Mouse (Mus musculus) adrenal gland, postnatal 36 days (tissue): ENCODE results near the gene Gm3618. TPM values are rescaled to one million over a fixed set of nuclear protein-coding genes. Genes with fewer than 3 reads are reported as not detected.
"Not testable (repeated sequence)": the region's sequence is repeated elsewhere in the genome, so short reads cannot be mapped to it uniquely, and the experiment has no call there.

Source experiments
- DNase-seq, 2 experiments: peaks; one replicate each; pipeline ENCODE4 v3.0.0; 2021; ENCODE audit warnings: mixed read lengths in 1 of 2
- long read RNA-seq, 2 experiments: library from polyadenylated mRNA; stranded (forward); transcript quantifications; one replicate each; pipeline ENCODE4 v2.0.0; 2021; ENCODE audit warnings: borderline sequencing depth in 2 of 2
- total RNA-seq, 2 experiments: library from RNA; stranded (reverse); gene quantifications; 2 replicates each; pipeline ENCODE4 v1.2.3; 2021

The Gm3618 gene
- total RNA-seq = not detected
- long read RNA-seq, experiment 1 = 0 reads
- long read RNA-seq, experiment 2 = 0 reads

DNA sequence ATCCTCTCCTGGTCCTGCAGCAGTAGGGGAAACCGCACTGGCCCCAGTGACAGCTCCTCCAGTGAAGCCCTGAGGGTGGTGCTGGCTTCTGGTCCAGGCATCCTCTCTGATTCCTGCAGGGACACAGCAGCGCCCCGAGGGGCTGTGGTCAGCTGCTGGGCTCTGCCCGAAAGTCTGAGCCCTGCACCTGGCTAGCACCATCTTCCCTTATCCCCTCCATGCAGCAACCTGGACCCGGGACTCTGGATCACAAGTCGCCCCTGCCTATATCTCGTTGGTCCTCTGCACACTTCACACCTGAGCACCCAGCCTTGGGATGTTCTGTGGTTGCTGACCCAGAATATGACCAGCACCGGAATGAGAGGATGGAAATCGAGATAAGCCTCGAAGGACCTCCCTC, at the start of gene Gm3618:
TSS of gene Gm3618 (minus strand) at position 101 of the 400 bp plus-strand sequence.
- not testable (repeated sequence) for DNase-seq

DNA sequence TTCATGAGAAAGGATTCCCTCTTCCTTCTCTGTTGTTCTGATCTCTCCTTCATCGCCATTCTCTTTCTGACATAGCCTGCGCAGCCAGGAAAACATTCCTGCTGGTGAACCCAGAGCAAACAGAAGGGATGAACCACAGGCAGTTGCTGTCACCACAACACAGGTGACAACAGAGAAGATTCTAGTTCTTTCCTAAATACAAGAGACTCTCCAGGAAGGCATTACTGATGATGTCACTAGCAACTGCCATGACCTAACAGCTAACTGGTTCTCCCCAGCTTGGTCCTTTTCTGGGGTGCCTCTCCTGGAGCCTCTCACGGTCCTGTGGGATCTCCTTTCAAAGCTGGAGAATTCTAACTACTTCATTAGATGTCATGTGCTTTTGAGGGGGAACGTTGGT, 46.7 kb upstream of the Gm3618 start, which contains the start of gene Gm16440:
TSS of gene Gm16440 (minus strand) at position 101 of the 400 bp plus-strand sequence.
- DNase-seq = not testable (repeated sequence)

DNA sequence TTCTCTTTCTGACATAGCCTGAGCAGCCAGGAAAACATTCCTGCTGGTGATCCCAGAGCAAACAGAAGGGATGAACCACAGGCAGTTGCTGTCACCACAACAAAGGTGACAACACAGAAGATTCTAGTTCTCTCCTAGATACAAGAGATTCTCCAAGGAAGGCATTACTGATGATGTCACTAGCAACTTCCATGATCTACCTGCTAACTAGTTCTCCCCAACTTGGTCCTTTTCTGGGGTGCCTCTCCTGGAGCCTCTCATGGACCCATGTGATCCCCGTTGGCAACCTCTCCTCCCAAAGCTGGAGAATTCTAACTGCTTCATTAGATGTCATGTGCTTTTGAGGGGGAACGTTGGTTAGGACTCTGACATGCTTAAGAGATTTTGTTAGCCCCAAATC, 38.7 kb downstream of the Gm3618 start, which contains the start of gene Gm21103:
TSS of gene Gm21103 (minus strand) at position 101 of the 400 bp plus-strand sequence.
- not testable (repeated sequence) for DNase-seq

DNA sequence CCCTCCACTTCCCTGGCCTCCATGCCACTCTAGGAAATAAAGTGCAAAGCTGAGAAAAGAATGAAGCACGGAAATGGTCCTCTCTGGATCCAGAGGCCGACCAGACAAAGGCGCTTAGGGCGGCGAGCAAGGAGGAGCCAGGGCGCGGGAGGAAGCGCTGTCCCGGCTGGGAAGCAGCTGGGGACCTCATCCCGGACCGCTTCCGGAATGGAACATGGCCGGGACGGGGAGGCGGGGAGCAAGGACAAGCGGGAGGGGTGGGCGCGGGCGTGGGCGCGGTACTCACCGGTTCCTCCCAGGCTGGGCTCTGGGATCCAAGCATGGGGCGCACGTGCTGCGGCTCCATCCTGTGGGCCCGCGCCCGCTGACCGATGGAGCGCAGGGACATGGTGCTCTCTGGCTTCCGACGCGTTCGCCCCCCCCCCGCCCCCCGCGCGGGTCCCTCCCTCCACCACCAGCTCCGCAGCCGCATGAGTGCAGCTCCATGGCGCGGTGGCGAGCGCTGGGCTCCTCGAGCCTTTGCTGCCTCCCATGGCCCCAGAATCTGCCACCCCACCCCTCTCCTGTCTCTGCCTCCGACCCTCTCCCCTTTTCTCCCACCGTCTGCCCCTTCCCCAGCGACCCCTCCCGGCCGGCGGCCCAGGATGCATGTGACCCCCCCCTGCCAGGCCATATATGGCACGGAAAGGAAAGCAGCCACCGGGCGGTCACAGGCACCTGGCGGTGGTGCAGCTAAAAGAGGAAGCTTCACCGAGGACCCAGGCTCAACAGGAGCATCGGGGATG, 56.4 kb downstream of the Gm3618 start, which contains the start of gene Gm3411:
TSS of gene Gm3411 (minus strand) at position 320 of the 785 bp plus-strand sequence.
- DNase-seq = peak; percentile 32 to 40

Other genes starting within 250 kb of the Gm3618 start
- gene Gm8206, start 249.7 kb downstream of the Gm3618 start, total RNA-seq = not detected
- gene Gm3468, start 235.0 kb downstream of the Gm3618 start, total RNA-seq = under 1 TPM in 1 of 2 experiments, not detected in 1; 0.20 TPM
- gene Gm3476, start 217.9 kb downstream of the Gm3618 start, total RNA-seq = not detected
- gene Gm21560, start 124.4 kb downstream of the Gm3618 start, total RNA-seq = not detected
- under 1 TPM in 1 of 2 experiments, not detected in 1; 0.23 TPM for gene Gm3411, start 56.4 kb downstream of the Gm3618 start, total RNA-seq
- gene Gm21103, start 38.8 kb downstream of the Gm3618 start, total RNA-seq = not detected
- not detected for gene Gm16440, start 46.6 kb upstream of the Gm3618 start, total RNA-seq
- under 1 TPM in 1 of 2 experiments, not detected in 1; 0.16 TPM for gene Gm3591, start 68.8 kb upstream of the Gm3618 start, total RNA-seq
- gene Gm3594, start 100.9 kb upstream of the Gm3618 start, total RNA-seq = not detected
- gene Gm8356, start 193.6 kb upstream of the Gm3618 start, total RNA-seq = not detected
- gene Gm3629, start 246.9 kb upstream of the Gm3618 start, total RNA-seq = under 1 TPM in 1 of 2 experiments, not detected in 1; 0.30 TPM